Mouse (Mus musculus) bone marrow, adult 2 months (tissue): ENCODE results near the gene Lcn2.

Experiments used
- CTCF ChIP-seq: fragments of 200-500 bp; IDR thresholded peaks from 2 replicates; pipeline ENCODE4 v1.5.1; 2011; ENCODE audit warnings: low read length, control low read depth; ENCODE audit not compliant: control insufficient read depth, insufficient read depth
- POLR2A ChIP-seq: fragments of 200-500 bp; IDR thresholded peaks from 2 replicates; pipeline ENCODE4 v1.6.1; 2011; ENCODE audit warnings: low read depth, mild to moderate bottlenecking, control low read depth, low read length, borderline replicate concordance; ENCODE audit not compliant: control insufficient read depth

GRCm38 (mm10) chr2:32354336-32354895 is 33.6 kb downstream of the Lcn2 start:
- TF ChIP-seq CTCF (no peak), POLR2A (no peak)
